Mouse (Mus musculus) brain, adult 2 months (tissue): ENCODE data around the gene Ins2.

Experiments used
- DNase-seq: peaks from one replicate; pipeline ENCODE4 v3.0.0; 2011; ENCODE audit warnings: low read depth, low spot score

Gene Ins2

DNA sequence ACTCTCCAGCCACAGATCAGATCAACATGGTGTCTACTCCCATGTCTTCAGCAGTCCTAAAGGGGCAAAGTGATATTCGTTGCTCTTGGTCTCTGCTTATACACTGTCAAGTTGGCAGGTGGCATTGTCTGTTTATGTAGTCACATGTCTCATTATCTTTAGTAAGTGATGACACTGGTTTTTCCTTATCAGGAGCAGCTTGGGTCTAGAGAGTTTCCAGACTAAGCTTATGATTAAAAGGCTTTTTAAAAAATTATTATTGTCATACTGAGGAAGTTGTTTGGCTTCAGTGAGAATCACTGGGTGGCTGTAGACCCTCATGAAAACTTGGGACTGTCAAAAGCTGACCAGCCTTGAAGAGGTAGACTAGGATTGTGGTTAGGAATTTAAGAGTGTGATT is at the start of gene Ins2:
Gene Ins2 (minus strand): TSS at position 101 of the 400 bp plus-strand sequence.
- DNase-seq, result no peak

DNA sequence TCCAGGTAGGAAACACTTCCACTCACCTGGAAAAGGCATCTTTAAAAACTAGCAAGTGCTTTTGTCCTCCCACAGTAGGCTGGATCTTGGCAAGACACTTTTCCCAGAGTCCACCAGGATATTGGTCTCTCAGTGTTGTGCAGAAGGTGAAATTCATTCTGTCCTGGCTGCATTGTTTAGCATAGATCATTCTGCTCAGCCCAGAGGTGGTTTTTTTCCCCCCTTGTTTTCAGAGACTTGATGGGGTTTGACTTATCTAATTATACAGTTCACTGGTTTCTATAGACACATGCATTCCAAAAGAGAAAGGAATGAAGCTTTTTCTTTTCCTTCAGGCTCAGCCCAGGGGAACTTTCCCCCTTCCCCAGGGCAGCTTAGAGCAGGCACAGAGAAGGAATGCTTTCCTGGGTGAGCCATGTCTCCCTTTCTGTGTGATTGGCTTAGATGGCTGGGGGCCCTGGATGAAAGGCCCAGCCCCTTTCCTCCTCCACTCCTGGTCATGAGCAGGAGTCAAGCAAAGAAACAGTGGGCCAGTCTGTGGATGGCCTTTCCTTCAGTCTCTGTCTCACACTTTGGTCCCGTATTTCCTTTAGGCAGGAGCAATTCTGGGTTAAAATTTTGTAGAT is 49.6 kb upstream of the Ins2 start:
- no peak for DNase-seq

DNA sequence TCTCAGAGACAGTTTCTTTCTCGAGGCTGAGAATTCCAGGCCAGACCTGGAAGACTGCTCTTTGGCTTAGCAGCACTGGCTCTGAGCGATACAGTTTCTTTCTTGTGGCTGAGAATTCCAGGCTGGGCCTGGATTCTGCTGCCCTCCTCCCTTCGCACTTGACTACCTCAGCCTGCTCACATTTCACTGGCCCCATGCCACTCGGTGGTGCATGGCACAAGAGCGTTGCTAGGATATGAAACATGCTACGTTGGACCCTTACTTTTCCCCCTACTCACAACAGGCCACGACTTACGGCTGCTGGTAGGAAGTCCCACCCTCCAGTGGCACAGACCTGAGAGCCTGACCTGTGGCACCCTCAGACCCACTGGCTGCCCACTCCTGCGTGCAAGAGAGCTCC is 46.5 kb upstream of the Ins2 start:
- no peak for DNase-seq

DNA sequence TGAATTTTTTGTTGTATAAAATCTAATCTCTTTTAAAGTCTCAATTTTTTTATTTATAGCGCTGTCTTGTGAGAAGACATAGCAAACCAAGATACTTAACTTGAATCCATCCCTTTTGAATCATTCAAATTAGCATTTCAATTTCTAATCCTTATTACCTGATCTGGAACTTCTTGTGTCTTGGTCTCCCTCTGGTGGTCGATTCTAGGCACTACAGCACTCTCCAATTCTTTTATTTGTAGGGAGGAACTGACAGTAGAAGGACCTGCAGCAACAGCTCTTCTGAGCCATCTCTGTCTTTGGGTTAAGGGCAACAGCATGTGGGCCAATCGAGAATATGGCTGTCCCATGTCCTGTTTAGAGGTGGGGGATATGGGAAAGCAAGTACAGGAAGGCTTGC is 5.4 kb downstream of the Ins2 start:
- DNase-seq, result peak; percentile 66

DNA sequence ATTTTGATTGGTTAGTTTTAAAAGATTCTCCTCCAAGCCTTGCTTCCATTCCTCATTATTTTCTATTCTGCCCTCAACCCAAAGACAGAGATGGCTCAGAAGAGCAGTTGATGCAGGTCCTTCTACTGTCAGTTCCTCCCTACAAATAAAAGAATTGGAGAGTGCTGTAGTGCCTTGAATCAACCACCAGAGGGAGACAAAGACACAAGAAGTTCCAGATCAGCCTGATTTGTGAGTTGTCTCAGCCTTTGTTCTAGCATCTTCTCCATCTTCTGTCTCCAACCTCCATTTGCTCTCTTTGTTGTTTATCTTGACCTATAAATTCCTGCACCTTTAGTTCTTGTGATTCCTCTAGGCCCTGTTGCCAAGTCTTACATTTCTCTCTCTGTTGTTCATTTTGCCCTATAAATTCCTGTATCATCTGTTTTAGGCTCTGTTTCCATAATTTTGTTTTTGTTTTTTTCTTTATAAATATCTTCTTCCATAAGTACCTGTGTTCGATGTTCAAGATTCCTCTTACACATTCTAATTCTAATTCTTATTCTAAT is 6.2 kb downstream of the Ins2 start:
- DNase-seq, result peak; percentile 62

DNA sequence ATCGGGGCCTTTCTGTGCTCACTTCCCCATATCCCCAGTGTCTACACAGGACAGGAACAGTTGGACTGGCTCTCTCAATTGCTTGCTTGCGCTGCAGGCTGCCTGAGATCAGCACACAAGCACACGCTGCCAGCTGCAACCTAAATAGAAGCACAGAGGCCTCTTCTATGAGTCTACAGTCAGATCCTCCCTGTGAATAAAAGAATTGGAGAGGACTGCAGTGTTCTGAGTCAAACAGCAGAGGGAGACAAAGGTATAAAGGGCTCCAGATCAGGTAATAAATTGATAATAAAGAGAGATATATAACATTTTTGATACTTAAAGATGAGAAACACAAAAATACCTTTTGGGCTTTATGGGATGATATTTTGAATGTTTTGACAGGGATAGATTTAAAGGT is 17.2 kb downstream of the Ins2 start:
- DNase-seq, result peak; percentile 54

DNA sequence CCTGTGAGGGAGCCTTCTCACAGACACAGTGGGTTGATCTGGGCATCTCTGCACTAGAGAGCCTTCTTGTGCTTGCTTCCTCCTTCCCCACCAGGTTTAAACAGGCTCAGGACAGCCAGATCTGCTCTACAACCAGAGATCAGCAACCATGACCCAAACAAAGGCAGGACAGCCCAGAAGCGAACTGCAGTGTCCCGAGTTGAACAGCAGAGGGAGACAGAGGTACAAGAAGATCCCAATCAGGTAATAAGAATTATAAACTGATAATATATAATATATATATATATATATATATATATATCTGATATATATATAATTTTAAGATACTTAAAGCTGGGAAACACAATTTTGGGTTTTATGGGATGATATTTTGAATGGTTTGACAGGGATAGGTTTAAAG is 22.5 kb downstream of the Ins2 start:
- peak; percentile 30 for DNase-seq

DNA sequence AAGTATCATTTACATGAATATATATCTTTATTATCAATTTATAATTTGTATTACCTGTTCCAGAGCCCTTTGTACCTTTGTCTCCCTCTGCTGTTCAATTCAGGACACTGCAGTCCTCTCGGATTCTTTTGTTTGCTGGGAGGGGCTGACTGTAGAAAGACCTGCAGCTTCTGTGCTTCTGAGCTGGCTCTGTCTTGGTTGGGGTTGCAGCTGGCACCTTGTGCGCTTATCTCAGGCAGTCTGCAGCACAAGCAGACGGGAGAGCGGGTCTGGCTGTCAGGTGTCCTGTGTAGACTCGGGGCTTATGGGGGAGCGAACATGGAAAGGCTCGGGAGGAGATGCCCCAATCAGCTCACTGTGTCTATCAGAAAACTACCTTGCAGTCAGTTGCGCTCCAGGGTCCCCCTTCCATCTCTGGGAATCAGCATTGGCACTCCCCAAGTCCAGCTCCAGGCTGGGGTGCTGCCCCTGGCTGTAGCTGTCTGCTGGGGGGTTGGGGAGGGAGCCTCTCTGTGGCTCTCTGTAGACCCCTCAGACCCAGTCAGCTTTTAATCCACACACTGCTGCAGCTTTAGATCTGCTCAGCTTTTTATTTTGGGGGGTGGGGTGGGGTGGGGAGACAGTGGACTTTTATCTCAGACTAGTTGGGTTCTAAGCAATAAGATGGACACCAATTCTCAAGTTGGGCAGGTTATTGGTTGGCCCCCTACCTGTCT is 28.2 kb downstream of the Ins2 start:
- peak; percentile 44 for DNase-seq

DNA sequence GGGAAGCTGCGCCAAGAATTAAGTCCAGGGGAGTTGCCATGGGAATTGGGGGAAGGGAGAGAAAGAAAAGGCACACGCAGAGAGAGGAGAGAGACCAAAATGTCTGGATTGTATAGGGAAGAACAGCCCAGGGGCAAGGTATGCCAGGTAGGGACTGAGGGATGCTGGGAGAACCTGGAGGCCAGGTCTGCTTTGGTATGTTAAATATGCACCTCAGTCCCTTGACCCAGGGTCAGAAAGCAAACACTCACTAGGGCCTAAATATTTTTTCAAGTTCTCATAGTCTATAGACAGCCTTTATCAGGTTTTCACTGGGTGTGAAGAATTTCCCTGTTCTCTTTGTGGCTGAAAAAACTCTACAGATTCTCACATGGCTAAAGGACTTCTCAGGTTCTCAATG is 36.3 kb downstream of the Ins2 start:
- no peak for DNase-seq

DNA sequence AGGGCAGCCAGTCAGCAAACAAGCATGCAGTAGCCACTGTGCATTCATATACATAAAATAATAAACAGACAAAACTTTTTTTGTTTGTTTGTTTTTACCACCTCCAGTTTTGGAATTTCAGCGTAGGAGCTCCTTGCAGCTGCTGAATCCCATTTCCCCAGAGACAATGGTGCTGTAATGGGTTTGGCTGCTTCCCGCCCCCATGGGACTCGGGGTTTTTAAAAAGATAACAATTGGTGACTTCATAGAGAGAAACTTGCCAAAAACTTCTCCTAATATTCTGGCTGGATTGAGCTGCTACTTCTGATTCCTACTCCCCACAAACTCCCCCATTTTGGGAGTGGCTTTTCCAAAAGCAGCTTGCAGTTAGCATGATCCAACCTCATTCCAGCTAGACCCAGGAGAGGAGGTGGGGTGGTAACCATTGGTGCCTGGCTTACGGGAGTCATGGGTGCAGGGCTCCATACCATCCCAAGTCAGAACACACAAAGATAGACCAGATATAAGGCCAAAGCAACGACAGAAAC is 43.8 kb downstream of the Ins2 start:
- peak; percentile 18 for DNase-seq

DNA sequence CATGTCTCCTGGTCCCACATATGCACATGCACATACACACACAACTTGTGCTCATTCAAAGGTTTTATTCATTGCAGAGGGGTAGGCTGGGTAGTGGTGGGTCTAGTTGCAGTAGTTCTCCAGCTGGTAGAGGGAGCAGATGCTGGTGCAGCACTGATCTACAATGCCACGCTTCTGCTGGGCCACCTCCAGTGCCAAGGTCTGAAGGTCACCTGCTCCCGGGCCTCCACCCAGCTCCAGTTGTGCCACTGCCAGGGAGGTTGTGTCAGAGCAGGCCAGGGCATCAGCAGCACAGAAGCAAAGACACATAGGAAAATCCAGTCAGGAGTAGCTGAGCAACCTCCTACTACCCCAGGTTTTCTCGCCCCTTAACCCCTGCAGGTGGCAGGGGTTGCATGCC is 64.6 kb downstream of the Ins2 start:
- DNase-seq, result no peak

DNA sequence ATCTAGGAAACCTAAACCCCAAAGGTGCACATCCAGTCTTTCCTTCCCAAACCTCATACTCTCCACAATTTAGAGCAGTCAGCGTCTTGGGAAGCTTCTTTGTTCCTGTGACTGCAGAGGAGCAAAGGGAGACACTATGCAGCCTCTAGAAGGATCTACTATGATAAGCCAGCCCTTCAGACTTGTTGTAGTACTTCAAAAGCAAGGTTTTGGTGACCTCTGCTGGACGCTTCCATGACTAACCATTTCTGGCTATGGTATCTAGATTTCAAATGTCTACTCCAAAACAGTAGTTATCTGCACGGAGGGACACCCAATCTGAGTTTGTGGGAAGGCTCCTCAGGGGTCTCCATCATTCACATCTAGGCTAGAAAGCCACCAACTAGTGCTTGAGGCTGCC is 67.5 kb downstream of the Ins2 start:
- DNase-seq, result peak; percentile 88

DNA sequence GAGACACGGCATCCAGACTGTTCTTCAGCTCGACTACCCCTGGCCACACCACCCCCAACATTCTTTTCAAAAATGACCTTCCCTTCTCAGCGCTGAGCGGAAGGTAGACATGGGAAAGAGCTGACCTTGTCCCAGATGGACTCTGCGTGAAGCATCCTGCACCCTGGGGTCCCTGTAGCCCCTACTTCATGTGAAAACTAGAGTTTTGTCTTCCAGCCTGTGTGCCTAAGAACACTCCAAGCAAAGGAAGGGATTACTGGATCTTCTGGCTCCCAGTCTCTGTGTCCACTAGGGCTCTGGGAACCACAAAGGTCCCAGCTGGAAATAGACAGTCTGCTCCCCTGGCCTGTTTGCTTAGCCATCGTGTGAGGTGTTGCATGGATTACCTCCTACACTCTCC is 68.0 kb downstream of the Ins2 start:
- no peak for DNase-seq

DNA sequence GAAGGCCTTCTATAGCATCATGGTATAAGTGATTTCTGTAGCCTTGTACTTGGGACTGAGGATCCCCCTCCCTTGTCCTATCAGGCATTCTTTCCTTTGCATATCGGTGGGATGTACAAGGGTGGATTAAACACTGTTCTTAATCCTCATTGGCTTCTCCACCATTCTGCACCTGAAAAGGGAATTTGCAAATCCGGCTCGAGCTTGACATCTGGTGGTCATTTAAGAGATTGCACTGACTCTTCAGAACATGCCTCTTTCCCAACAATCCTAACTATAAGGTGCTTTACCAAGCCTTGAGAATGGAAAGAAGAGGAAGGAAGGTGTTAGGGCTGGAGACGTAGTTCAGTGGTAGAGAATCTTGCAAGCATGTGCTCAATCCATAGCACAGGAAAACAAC is 71.1 kb downstream of the Ins2 start:
- peak; percentile 78 for DNase-seq

DNA sequence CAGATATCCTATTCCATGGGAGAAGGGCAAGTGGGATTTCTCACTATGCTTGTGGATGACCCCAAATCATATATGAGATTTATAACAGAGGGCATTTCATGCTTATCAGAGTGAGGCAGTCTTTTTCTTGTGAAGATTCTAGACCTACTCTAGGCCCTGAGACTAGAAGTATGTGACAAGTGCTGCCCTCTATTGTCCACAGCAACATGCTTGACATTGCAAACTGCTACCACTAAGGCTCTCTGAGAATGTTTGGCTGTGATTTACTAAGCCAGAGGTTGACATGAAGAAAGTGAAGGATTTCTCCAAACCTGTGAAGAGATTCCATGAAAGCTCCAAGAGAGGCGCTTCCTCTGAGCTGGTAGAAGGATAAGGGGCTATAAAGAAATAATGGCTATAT is 72.1 kb downstream of the Ins2 start:
- peak; percentile 48 for DNase-seq

DNA sequence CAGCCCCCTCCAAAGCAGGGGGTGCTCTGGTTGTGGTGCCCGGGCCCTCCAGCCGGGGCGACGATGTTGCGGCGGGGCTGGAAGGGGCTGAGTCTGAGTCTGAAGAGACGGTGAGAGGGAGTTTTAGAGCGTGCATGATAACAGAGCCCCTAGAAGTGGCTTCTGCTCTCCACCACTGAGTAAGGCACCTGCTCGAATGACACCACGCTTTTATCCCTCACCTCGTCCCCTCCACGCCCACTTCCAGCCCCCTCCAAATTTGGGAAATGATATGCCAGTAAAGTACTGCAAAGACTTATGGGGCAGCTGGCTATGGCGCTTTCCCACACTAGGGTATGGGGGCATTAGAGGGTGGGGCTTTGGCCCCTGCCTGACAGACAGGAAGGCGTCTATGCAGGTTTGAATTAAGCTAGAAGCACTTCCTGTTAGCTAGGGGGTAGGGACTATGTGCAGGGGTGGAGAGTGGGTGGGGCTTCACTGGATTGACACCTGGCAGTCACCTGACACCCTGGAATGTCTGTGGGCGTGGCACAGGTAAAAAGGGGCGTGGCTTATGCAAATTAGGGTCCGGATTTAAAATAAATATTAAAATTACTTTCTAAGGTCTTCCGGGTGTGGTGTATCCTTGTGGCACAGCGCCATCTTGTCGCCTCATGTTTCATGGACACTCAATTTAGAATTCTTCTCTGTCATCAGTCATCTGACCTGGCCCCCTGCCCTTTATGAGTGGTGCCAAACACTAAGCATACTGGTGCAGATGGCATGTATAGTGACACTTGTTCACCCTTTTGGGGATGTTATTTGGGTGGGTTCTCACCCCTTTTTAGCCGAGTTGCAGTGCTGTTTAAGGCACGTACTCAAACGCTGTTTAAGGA is 73.2 kb downstream of the Ins2 start, which contains the start of gene Gm49394:
Gene Gm49394 (minus strand): TSS at position 192 of the 875 bp plus-strand sequence.
- DNase-seq, result no peak

DNA sequence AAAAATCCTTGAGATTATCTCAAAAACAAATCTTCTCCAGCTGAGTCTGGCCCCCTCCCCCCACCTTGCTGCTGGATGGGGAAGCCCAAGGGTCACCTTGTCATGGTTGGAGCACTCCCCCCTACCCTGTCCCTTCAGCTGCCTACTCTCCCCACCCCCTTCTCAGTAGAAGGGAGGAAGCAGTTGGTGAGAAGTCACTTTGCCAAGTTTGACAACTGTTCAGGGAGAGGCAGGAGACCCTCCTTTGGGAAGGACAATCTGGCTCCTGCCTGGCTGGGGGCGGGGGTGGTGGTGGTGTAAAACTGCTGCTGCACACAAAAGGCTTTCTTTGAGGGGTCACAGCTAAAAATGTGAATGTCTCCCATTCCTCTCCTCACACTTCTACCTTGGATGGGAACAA is 74.9 kb downstream of the Ins2 start:
- no peak for DNase-seq

DNA sequence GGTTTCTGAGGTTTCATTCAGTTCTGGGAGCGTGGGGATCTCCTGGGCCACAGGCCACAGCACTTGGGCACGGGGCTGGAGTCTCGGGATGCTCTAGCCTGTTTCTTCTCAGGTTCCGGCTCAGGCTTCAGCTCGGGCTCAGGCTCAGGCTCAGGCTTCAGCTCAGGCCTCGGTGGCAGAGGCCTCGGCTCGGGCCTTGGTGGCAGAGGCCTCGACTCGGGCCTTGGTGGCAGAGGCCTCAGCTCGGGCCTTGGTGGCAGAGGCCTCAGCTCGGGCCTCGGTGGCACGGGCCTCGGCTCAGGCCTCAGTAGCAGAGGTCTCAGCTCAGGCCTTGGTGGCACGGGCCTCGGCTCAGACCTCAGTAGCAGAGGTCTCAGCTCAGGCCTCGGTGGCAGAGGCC is 75.7 kb downstream of the Ins2 start:
- DNase-seq, result no peak

DNA sequence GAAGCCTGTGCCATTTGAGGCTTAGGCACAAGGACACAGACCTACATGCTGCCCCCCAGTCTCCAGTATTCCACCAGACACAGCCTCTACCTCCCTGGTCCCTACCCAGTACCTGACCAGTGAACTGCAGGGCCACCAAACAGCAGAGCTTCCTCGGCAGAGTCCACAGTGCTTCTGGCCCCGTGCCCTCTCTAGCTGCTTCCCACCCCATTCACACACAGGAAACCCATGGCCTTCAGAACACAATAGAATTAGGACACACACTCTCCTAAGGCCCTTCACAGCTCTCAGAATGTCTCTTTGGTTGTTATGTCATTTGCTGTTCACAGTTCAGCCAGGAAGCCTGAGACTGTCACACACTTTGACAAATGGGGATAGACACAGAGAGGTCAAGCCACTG is 76.5 kb downstream of the Ins2 start, which contains the start of gene Igf2:
Gene Igf2 (minus strand): TSS at position 158 of the 400 bp plus-strand sequence.
- DNase-seq, result no peak

DNA sequence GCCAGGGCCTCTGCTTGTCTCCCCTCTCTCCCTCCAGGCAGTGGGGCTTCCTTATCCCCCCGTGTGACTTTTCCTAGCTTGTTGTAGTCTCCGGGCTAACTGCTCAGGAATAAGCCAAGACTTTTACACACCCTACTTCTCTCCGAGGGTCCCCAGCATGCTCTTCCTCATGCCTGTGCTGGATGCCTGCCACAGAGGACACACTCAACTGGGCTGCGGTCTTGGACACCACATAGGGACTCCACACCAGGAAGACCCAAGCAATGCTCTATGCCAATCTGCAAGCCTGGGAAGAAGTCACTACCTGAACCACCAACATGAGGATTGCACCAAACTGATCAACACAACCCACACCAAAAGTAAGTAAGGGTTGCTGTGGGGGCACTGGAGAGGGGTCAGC is 77.1 kb downstream of the Ins2 start:
- no peak for DNase-seq

DNA sequence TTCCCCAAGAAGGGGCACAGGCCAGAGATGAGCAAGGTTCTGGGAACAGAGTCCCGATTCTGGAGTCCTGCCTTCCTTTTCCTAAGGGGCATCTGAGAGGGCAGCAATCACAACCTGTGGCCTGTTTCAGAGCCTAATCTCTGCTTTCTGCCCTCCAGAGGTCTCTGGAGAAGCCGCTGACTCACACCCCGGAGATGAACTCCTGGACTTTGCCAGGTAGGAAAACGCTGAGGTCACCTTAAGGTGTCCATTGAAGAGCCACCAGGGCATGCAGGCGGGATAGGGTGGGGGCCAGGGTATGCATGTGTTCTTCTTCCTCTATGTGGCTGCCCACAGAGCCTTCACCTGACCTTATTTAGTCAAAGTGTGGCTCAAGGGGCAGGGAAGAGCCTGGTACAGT is 77.8 kb downstream of the Ins2 start:
- no peak for DNase-seq

DNA sequence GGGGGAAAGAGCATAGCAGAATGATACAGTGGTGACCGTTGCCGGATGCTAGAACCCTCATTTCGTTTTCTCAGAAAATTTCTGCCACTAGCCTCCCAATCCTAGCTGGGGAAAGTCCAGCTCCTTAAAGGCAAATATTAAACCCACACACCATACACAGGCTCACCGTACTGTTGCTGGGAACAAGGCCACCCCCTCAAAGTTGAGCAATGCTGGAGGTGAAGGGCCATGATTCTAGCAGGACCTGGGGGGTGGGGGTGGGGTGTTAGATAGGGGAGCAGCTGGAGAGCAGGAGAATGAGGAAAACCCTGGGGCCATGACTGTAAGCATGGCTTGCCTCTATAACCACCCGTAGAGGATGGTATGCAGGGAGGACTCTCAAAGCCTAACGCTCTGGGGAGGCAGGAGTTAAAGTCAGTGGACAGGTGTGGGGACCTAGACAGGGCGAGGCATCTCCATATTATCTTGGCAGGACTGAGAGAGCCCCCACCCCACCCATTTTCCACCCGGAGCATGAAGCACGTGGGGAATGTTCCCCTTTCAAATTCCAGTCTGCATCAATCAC is 78.6 kb downstream of the Ins2 start:
- DNase-seq, result no peak
